Mouse (Mus musculus): ENCODE data around the gene 2310061I04Rik.

Gene 2310061I04Rik

GRCm38 (mm10) chr17:35869346-35870067 is 27.7 kb downstream of the 2310061I04Rik start:
- peak; percentile 71 for DNase-seq

DNA sequence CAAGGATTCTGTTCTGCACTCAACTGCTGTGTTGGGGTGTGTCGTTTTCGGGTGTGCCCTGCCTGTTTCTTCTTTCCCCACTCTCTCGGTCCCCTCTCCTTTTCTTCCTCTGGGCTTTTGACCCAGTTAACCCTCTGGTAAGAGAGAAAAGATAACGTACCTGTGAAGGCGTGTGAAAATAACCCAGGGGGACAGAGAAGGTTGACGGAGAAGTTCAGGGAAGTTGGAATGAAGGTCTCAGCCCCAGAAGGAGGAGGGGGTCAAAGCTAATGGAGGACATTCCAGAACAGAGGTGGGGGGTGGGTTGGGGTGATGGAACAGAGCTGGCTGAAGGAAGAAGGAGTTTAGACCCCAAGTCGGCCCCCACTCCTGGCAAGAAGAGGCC is 28.3 kb downstream of the 2310061I04Rik start:
- no peak for DNase-seq

DNA sequence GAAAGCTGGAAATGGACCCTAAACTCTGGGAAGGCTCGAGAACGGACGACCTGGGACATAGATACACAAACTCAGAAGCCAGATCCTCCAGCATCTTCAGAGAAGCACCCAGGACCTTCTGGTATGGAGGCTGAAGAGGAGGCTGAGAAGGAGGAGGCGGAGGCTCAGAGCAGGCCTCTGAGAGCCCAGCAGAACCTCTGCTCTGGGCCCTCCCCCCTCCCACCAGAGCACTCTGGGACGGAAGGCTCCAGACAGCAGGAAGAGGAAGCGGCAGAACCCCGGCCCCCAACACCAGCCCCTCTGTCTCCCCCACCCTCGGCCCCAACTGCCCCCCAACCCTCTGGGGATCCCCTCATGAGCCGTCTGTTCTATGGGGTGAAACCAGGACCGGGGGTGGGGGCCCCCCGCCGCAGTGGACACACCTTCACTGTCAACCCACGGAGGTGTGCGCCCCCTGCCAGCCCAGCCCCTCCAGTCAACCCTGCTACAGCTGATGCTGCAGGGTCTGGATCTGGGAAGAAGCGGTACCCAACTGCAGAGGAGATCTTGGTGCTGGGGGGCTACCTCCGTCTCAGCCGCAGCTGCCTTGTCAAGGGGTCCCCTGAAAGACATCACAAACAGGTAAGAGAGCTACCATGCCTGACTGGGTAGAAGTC is 28.9 kb downstream of the 2310061I04Rik start:
- peak; percentile 66 for DNase-seq

DNA sequence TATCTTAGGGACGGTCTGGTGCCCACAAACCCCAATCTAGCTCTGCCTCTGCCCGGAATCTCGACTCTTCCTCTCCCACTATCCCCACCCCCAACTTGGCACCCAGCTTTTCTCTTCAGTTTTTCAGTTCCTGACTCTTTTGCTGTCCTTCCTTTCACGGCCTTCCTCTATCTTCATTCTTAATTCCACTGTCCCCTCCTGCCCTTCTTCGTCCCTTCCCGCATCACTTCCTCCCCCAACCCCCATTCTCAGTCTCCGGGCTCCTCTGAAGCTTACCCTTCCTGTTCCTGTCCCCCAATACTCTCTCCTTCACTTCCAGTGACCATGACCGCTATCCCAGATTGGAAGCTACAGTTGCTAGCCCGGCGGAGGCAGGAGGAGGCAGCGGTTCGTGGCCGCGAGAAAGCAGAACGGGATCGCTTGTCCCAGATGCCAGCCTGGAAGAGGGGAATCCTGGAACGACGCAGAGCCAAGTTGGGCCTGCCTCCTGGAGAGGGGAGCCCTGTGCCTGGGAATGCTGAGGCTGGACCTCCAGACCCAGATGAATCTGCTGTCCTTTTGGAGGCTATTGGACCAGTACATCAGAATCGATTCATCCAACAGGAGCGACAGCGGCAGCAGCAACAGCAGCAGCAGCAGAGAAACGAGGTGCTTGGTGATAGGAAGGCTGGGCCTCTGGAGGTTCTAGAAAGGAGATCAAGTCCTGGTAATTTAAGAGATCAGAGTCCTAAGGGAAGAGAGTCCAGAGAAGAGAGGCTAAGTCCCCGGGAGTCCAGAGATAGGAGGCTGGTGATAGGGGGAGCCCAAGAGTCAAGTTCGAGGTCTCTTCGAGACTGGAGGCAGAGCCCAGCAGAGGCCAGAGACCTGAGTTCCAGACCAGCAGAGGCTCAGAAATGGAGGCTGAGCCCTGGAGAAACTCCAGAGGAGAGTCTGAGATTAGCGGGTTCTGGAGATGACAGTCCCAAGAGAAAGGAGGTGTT is 30.0 kb downstream of the 2310061I04Rik start:
- peak; percentile 64 for DNase-seq

GRCm38 (mm10) chr17:35866281-35866831 is 30.9 kb downstream of the 2310061I04Rik start:
- DNase-seq = peak; percentile 84

GRCm38 (mm10) chr17:35865481-35866280 is 31.6 kb downstream of the 2310061I04Rik start, which contains the start of gene Ppp1r18:
Ppp1r18 (plus strand) TSS chr17:35865593.
- DNase-seq = peak; percentile 89

DNA sequence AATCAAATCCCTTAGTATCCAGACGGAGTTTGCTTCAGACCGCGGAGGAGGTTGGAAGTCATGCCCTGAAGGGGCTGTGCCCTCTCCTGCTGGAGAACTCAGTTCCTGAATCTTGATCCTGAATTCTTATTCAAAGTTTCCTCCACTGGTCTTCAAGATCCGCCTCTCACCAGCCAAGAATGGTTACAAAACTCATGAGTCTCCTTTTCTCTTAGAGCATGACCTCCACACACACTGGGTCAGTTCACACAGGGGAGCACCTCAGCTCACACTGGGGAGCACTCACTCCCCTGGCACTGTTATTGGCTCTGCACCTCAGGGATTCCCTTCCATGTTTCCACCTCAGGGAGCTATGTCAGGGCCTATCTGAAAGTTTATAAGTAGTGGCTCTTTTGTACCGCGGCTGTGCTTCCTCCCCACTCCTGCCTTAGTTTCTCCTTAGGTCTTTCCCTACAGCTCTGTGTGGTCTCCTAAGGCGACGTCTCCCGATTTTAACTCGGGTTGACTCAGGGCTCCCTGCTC is 32.3 kb downstream of the 2310061I04Rik start:
- peak; percentile 15 for DNase-seq

DNA sequence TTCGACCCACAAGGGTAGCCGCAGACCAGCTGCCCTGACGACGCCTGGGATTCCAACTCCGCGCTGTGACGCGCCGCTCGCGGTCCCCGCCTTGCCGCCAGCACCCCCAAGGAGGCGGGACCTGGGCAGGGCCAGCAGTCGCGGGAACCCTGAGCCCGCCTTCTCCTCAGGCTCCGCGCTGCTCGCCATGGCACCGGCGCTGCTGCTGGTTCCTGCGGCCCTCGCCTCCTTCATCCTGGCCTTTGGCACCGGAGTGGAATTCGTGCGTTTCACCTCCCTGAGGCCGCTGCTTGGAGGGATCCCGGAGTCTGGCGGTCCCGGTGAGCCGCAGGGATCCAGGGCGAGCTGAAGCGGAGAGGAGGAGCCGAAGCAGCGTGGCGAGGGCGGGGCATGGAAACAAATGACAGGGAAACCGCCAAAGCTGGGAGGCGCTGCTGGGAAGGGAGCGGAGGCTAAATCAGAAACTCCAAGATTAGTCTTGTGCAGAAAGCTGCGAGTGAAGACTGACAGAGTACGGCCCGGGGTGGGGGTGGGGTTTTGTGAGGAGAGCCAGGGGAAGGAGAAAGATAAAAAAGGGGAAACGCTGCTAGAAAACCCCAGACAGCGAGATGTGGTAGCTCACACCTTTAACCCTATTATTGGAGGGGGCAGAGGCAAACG is 35.9 kb downstream of the 2310061I04Rik start, which contains the start of gene Nrm:
Gene Nrm, plus strand, starts transcription at position 121 of the 660 bp plus-strand sequence.
- DNase-seq = peak; percentile 94

DNA sequence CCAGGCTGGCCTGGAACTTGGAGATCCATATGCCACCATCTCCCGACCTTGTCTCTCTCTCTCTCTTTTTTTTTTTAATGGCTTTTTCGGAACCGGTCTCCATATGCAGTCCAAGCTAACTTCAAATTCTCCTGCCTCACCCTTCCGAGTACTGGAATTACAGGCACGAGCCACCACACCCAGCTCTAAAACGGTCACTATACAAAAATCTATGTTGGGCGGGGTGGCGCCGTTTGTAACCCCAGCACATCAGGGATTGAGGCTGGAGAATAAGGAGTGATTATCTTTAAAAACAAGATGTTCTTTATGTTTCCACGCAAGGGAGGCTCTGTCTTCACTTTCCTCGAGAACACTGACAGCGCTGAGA is 36.4 kb downstream of the 2310061I04Rik start:
- DNase-seq = peak; percentile 27

DNA sequence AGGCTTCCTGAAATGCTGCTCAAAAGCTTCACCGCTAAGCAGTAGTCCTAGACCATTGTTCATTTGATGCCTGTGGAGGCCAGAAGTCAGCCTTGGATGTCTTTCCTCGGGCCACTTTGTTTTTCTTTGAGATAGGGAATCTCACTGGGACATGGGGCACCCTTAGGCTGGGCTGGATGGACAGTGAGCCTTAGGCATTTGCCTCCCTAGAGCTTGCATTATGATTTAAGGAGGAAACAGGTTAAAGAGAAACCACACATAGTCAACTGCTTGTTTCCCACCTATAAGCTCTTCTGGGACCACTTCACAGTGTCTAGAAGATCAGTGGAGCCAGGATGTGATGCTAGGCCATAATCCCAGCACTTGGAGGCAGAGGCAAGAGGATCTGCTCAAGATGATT is 37.4 kb downstream of the 2310061I04Rik start:
- DNase-seq = no peak

DNA sequence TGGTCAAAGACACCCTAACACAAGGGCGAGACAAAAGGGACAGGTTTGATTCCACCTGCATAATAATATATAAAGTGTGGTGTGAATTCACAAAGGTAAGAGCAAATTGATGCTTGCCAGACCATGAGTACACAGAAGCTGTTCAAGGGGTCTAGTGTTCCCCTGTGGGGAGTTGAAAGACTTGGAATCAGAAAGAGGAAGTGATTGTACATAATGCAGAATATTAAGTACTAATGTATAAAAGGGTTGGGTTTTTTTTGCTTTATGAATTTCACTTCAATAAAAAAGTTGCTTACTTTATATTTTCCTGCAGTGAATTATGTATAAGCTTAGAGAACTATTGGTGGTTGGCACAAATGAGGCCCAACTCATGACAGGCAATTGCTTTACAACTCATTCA is 37.9 kb downstream of the 2310061I04Rik start:
- DNase-seq = no peak

DNA sequence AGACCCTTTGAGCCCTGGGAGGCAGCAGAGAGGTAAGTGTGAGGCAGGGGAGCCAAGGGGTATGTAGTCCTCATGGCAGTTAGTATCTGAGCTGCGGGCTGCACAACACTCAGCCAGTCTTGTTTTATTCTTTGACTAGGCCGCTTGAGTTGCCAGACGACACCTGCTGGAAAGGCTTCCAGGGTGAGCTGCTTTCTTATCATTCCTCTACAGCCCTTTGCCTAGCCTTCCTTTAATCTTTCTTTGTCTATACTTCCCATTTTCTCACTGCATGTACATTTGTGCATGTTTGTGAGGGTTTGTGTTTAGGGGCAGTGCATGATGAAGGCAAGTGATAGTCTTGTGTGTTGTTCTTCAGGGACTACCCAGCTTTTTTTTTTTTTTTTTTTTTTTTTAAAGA is 46.3 kb downstream of the 2310061I04Rik start:
- DNase-seq = no peak

DNA sequence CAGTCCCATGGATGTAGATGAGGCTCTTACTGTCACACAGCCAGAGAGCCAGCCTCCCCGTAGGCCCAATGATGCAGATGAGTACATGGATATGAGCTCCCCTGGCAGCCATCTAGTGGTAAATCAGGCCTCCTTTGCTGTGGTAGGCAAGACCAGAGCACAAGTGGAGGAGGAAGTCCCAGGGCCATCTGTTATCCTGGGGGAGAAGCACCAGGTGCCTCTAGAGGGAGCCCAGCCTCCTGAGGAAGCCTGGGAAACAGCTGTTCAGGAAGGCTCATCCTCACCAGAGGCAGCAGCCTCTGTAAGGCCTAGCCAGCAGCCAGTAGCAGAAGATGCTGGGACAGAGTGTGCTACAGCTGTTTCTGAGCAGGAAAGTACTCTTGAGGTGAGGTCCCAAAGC is 49.1 kb downstream of the 2310061I04Rik start:
- peak; percentile 63 for DNase-seq

- no peak for DNase-seq
Measured at GRCm38 (mm10) chr17:35843514-35843913, 53.7 kb downstream of the 2310061I04Rik start.

Data from kidney, postnatal 10 days (tissue).